Mouse (Mus musculus) limb, embryonic 13.5 days (tissue): ENCODE results near the gene Gcnt1. TPM values are rescaled to one million over a fixed set of nuclear protein-coding genes. Genes with fewer than 3 reads are reported as not detected.

Source experiments
- ATAC-seq: fragments of 200-750 bp; cut with Nextera tagmentation; 2 replicates; pipeline ENCODE4 v1.8.0; 2017; ENCODE audit warnings: low read depth, moderate number of reproducible peaks, moderate TSS enrichment; ENCODE audit not compliant: low FRiP score
- H3K27ac ChIP-seq: fragments of 300-500 bp; sonication (generic); 2 replicates; pipeline ENCODE4 v1.5.1; 2015; ENCODE audit warnings: inconsistent platforms, mild to moderate bottlenecking, moderate library complexity
- H3K27me3 ChIP-seq: fragments of 300-500 bp; sonication (generic); 2 replicates; pipeline ENCODE4 v1.6.1; 2015; ENCODE audit warnings: mild to moderate bottlenecking, inconsistent platforms
- H3K36me3 ChIP-seq: fragments of 300-500 bp; sonication (generic); 2 replicates; pipeline ENCODE4 v1.6.1; 2015; ENCODE audit warnings: inconsistent platforms, mild to moderate bottlenecking, moderate library complexity
- H3K4me1 ChIP-seq: fragments of 300-500 bp; sonication (generic); 2 replicates; pipeline ENCODE4 v1.6.1; 2015; ENCODE audit warnings: inconsistent platforms
- H3K4me2 ChIP-seq: fragments of 300-500 bp; sonication (generic); replicated peaks from 2 replicates; pipeline ENCODE4 v1.6.1; 2015; ENCODE audit warnings: inconsistent platforms, mild to moderate bottlenecking, moderate library complexity
- H3K4me3 ChIP-seq: fragments of 300-500 bp; sonication (generic); 2 replicates; pipeline ENCODE4 v1.5.1; 2015; ENCODE audit warnings: moderate library complexity, mild to moderate bottlenecking, inconsistent platforms
- H3K9ac ChIP-seq: fragments of 300-500 bp; sonication (generic); 2 replicates; pipeline ENCODE4 v1.6.1; 2015; ENCODE audit warnings: mild to moderate bottlenecking, inconsistent platforms
- H3K9me3 ChIP-seq: fragments of 300-500 bp; sonication (generic); 2 replicates; pipeline ENCODE4 v1.6.1; 2016; ENCODE audit warnings: inconsistent platforms
- WGBS: fragments of 180-500 bp; shearing (Covaris S2); methylation state at CpG from one replicate; pipeline ENCODE4 v1.1.7; 2015; 5-methylcytosine and 5-hydroxymethylcytosine counted together
- polyA plus RNA-seq: library from polyadenylated mRNA; unstranded; fragments of >200 nt; fragmentation: Nextera tagmentation; extraction: Ambion mirVana; gene quantifications from 2 replicates; pipeline ENCODE4 v1.2.1, GENCODE M21; 2015

Gene Gcnt1
- polyA plus RNA-seq, 1 experiment from 2014 or later, result 4.9 TPM

- H3K4me2 ChIP-seq, result no peak overlapping the region
- no peak overlapping the region for H3K27ac ChIP-seq
- no peaks in the 10 kb centered on the region for H3K36me3 ChIP-seq
- 81% methylated on average over 4 of the region's 4 CpGs for WGBS
- H3K4me3 ChIP-seq, result no peak overlapping the region
- H3K9ac ChIP-seq, result no peak overlapping the region
- no peak for ATAC-seq
- H3K27me3 ChIP-seq, result no peaks in the 10 kb centered on the region
- no peaks in the 10 kb centered on the region for H3K9me3 ChIP-seq
- no peaks in the 10 kb centered on the region for H3K4me1 ChIP-seq
Measured at GRCm38 (mm10) chr19:17278381-17279051, 94.1 kb downstream of the Gcnt1 start.

Other genes starting within 250 kb of the Gcnt1 start
- 72.0 and 77.5 TPM in 2 replicates for gene Rfk, start 21.2 kb upstream of the Gcnt1 start, polyA plus RNA-seq